Mouse (Mus musculus) hindbrain, embryonic 16.5 days (tissue): ENCODE measurements around the gene Clpb. TPM values are rescaled to one million over a fixed set of nuclear protein-coding genes. Genes with fewer than 3 reads are reported as not detected.
A peak's percentile ranks its signal among the peaks of the same experiment; 100 is the strongest.
"Not testable (repeated sequence)": the region's sequence is repeated elsewhere in the genome, so short reads cannot be mapped to it uniquely, and the experiment has no call there.

Experiments used
- ATAC-seq: fragments of 200-750 bp; cut with Nextera tagmentation; 2 replicates; pipeline ENCODE4 v1.8.0; 2017; ENCODE audit warnings: moderate TSS enrichment, moderate library complexity
- H3K27ac ChIP-seq: fragments of 300-500 bp; sonication (generic); 2 replicates; pipeline ENCODE4 v1.5.1; 2014; ENCODE audit warnings: low read depth, mild to moderate bottlenecking, control low read depth, low read length, moderate library complexity
- H3K27me3 ChIP-seq: fragments of 300-500 bp; sonication (generic); replicated peaks from 2 replicates; pipeline ENCODE4 v1.6.1; 2014; ENCODE audit warnings: low read length; ENCODE audit not compliant: control insufficient read depth, insufficient read depth
- H3K36me3 ChIP-seq: fragments of 300-500 bp; sonication (generic); 2 replicates; pipeline ENCODE4 v1.6.1; 2014; ENCODE audit warnings: mild to moderate bottlenecking, low read length, moderate library complexity, mixed read lengths; ENCODE audit not compliant: control insufficient read depth, insufficient read depth
- H3K4me1 ChIP-seq: fragments of 300-500 bp; sonication (generic); 2 replicates; pipeline ENCODE4 v1.6.1; 2014; ENCODE audit warnings: low read depth, low read length; ENCODE audit not compliant: control insufficient read depth, insufficient read depth
- H3K4me2 ChIP-seq: fragments of 300-500 bp; sonication (generic); 2 replicates; pipeline ENCODE4 v1.6.1; 2014; ENCODE audit warnings: mild to moderate bottlenecking, low read length, control low read depth, moderate library complexity
- H3K4me3 ChIP-seq: fragments of 300-500 bp; sonication (generic); 2 replicates; pipeline ENCODE4 v1.5.1; 2014; ENCODE audit warnings: mild to moderate bottlenecking, low read length, control low read depth, moderate library complexity
- H3K9ac ChIP-seq: fragments of 300-500 bp; sonication (generic); 2 replicates; pipeline ENCODE4 v1.6.1; 2014; ENCODE audit warnings: low read depth, mild to moderate bottlenecking, control low read depth, low read length, moderate library complexity
- H3K9me3 ChIP-seq: fragments of 300-500 bp; sonication (generic); 2 replicates; pipeline ENCODE4 v1.6.1; 2014; ENCODE audit warnings: mild to moderate bottlenecking, low read length, moderate library complexity; ENCODE audit not compliant: control insufficient read depth
- WGBS: fragments of 180-500 bp; shearing (Covaris S2); extraction: QIAGEN DNeasy Blood & Tissue Kit; methylation state at CpG from one replicate; pipeline ENCODE4 v1.1.7; 2014; 5-methylcytosine and 5-hydroxymethylcytosine counted together
- polyA plus RNA-seq: library from polyadenylated mRNA; unstranded; fragments of >200 nt; fragmentation: Nextera tagmentation; extraction: Ambion mirVana; gene quantifications from 2 replicates; pipeline ENCODE4 v1.2.1, GENCODE M21; 2015

Clpb gene
- 47.3 and 47.6 TPM in 2 replicates for polyA plus RNA-seq

DNA sequence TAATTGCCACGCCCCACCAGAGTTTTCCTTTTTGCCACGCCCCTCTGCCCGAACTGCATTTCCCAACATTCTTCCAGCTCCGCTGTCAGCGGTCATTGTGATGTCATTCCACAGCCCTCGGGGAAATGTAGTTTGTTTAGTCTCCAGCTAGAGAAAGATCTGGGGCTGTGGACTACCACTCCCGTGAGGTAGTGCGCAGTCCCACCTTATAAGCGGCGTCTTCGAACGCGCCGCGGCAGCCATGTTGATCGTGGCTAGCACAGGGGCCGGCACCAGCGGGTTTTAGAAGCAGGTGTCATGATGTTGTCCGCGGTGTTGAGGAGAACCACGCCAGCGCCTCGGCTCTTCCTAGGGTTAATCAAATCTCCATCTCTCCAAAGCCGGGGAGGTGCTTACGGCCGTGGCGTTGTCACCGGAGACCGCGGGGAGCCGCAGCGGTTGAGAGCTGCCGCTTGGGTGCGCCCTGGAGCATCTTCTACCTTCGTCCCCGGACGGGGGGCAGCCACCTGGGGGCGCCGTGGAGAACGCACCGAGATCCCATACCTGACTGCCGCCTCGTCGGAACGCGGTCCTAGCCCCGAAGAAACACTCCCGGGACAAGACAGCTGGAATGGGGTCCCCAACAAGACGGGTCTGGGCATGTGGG, at the start of gene Clpb:
Gene Clpb (plus strand): TSS at position 120 of the 646 bp plus-strand sequence.
- H3K4me3 ChIP-seq: peak within 1 kb of the TSS; percentile 74
- H3K9ac ChIP-seq: peak within 1 kb of the TSS; percentile 73
- peak within 1 kb of the TSS; percentile 83 for H3K27ac ChIP-seq
- peak within 1 kb of the TSS; percentile 81 for H3K4me2 ChIP-seq
- no peaks in the 10 kb centered on the region for H3K9me3 ChIP-seq
- 1% methylated on average over 49 of the region's 49 CpGs for WGBS
- H3K36me3 ChIP-seq: no peaks in the 10 kb centered on the region
- ATAC-seq: peak; percentile 99
- H3K27me3 ChIP-seq: no peaks in the 10 kb centered on the region
- H3K4me1 ChIP-seq: peaks cover 27% of the 10 kb centered on the region

- Histone ChIP-seq H3K36me3 (no peaks in the 10 kb centered on the region), H3K27ac (no peak overlapping the region), H3K4me2 (no peak overlapping the region), H3K9me3 (no peaks in the 10 kb centered on the region), H3K4me1 (no peaks in the 10 kb centered on the region), H3K4me3 (no peak overlapping the region), H3K9ac (no peak overlapping the region), H3K27me3 (no peaks in the 10 kb centered on the region)
- ATAC-seq: no peak
- 83% methylated on average over 7 of the region's 7 CpGs for WGBS
Measured at GRCm38 (mm10) chr7:101615406-101615805, 48.0 kb upstream of the Clpb start.

GRCm38 (mm10) chr7:101616136-101616835, 47.1 kb upstream of the Clpb start:
- H3K36me3 ChIP-seq: no peaks in the 10 kb centered on the region
- WGBS: 82% methylated on average over 6 of the region's 6 CpGs
- H3K4me3 ChIP-seq: no peak overlapping the region
- H3K27me3 ChIP-seq: no peaks in the 10 kb centered on the region
- H3K4me1 ChIP-seq: no peaks in the 10 kb centered on the region
- no peak overlapping the region for H3K4me2 ChIP-seq
- H3K27ac ChIP-seq: no peak overlapping the region
- no peak for ATAC-seq
- H3K9me3 ChIP-seq: no peaks in the 10 kb centered on the region
- H3K9ac ChIP-seq: no peak overlapping the region

DNA sequence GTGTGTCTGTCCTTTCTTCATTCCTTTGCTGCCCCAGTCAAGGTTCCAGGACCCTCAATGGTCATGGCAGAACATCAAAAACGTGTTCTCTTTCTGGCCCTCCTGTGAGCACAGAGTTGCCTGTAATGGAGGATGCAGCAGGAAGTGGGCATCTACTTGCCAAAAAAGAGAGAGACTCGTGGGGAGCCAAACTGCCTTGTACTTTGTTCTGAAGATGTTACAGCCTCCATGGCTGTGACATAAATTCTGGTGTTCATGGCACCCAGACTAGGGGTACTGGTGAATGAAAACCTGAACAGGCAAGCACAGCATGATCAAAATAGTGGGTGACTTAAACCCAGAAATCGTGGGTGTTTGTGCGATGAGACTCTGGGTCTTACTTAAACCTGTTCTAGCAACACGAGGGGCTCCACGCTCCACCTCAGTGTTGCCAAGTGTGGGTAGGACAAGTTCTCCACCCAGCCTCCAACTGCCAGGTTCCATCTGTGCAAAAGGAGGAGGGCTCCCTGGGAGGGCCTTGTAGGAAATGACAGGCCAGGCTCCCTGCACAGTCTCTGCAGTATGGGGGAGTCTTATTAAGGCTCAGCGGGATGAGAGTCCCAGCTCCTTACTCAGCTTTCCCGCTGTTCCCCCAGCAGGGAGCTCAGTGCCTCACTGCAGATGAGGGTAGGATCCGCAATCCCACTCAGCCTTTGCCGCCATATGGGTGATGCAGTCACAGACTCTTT, 45.8 kb upstream of the Clpb start:
- H3K4me1 ChIP-seq: no peaks in the 10 kb centered on the region
- WGBS: 66% methylated on average over 10 of the region's 10 CpGs

GRCm38 (mm10) chr7:101618273-101618672, 45.2 kb upstream of the Clpb start:
- Histone ChIP-seq H3K27me3 (no peaks in the 10 kb centered on the region), H3K9ac (no peak overlapping the region), H3K36me3 (no peaks in the 10 kb centered on the region), H3K9me3 (no peaks in the 10 kb centered on the region), H3K4me1 (no peaks in the 10 kb centered on the region; the same call in 1 of the 2 replicates), H3K27ac (no peak overlapping the region), H3K4me2 (no peak overlapping the region), H3K4me3 (no peak overlapping the region)
- no peak for ATAC-seq
- 80% methylated on average over 7 of the region's 7 CpGs for WGBS

More for the DNA sequence above, 45.8 kb upstream of the Clpb start:
- Histone ChIP-seq H3K4me2 (no peak overlapping the region), H3K4me3 (no peak overlapping the region), H3K27ac (no peak overlapping the region), H3K27me3 (no peaks in the 10 kb centered on the region), H3K9ac (no peak overlapping the region), H3K9me3 (no peaks in the 10 kb centered on the region), H3K36me3 (no peaks in the 10 kb centered on the region)
- ATAC-seq: no peak

DNA sequence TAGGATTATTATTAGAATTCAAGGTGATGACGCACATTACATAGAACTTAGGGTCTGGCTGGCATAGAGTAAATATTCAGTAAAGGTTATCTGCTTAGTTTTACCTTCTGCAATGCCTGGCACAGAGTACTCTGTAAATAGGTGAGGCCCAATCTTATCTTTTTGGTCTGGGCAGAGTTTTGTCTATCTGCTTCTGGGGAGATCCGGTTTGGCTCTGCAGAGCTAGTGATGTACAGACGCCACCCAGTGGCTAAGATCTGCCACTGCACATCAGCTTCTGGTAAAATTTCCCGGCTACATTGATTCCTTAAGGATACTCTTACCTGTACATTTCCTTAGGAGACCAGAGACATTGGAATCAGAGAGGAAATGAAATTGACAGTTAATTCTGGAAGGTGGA, 43.1 kb upstream of the Clpb start:
- Histone ChIP-seq H3K9me3 (no peaks in the 10 kb centered on the region), H3K4me1 (no peaks in the 10 kb centered on the region; the same call in 1 of the 2 replicates), H3K9ac (no peak overlapping the region), H3K27me3 (no peaks in the 10 kb centered on the region), H3K27ac (no peak overlapping the region), H3K4me2 (no peak overlapping the region), H3K36me3 (no peaks in the 10 kb centered on the region), H3K4me3 (no peak overlapping the region)
- ATAC-seq: no peak
- 27% methylated on average over 4 of the region's 4 CpGs for WGBS

GRCm38 (mm10) chr7:101621861-101622260, 41.6 kb upstream of the Clpb start:
- not testable (repeated sequence) for H3K27ac ChIP-seq, H3K4me3 ChIP-seq, H3K4me1 ChIP-seq, H3K36me3 ChIP-seq, H3K4me2 ChIP-seq, H3K27me3 ChIP-seq, ATAC-seq, H3K9me3 ChIP-seq, H3K9ac ChIP-seq
- 91% methylated on average over 4 of the region's 4 CpGs for WGBS

DNA sequence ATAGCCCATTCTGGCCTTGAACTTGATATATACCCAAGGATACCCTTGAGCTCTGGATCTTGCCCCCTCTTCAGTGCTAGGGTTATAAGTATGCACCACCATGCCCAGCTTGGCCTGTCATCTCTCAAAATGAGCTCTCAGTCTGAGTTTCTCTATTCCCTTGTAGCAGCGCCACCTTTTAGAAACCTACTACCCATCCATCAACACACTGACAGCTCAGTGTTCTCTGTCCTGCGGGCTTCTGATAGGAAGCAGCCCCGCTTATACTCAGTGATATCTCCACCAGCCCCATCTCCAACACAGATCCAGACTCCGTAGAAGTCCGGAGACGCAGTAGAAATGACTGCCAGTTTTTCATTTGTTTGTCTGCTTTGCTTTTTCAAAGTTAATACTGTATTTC, 39.1 kb upstream of the Clpb start:
- Histone ChIP-seq H3K4me3 (no peak overlapping the region), H3K9ac (no peak overlapping the region), H3K9me3 (no peaks in the 10 kb centered on the region), H3K4me1 (no peaks in the 10 kb centered on the region; the same call in 1 of the 2 replicates), H3K36me3 (no peaks in the 10 kb centered on the region), H3K27me3 (no peaks in the 10 kb centered on the region), H3K4me2 (no peak overlapping the region), H3K27ac (no peak overlapping the region)
- 68% methylated on average over 6 of the region's 6 CpGs for WGBS
- no peak for ATAC-seq

GRCm38 (mm10) chr7:101627166-101627565, 36.3 kb upstream of the Clpb start:
- not testable (repeated sequence) for H3K4me3 ChIP-seq, ATAC-seq, H3K9ac ChIP-seq, H3K27ac ChIP-seq, H3K36me3 ChIP-seq, H3K9me3 ChIP-seq, H3K4me2 ChIP-seq, H3K4me1 ChIP-seq, H3K27me3 ChIP-seq
- whole genome bisulfite sequencing: 63% methylated on average over 7 of the region's 7 CpGs
